In the genomic region with DNA sequence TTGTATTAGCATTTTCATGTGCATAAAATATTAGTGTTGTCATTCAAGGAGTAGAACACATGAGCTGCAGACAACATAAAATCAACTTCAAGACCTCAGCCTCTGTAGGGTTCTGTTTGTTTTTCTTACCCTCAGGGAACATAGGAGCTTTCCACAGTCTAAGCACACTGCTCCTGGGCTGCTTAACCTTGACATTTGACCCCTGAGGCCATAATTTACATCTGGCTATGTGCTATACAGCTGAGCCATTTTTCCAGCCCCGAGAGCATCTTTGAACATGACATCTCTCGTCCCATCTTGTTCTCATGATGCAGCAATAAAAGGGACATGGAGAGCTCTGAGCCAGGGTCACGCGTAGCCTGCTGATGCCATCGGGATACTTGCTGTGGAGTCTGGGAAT, we compare ENCODE assay signal across 24 mouse cellular contexts.
"Had no signal": no experiment of that assay in that cellular context is flagged by ENCODE, and none has a peak within 500 bp of the region (broad histone marks: within the 10 kb centered on the region; RNA-seq: fewer than 3 reads in every experiment).

No protein-coding gene starts in this region.

- H3K9me3 ChIP-seq: limb, embryonic 10.5 days; limb, embryonic 13.5 days; liver, embryonic 12.5 days; liver, embryonic 15.5 days; lung, embryonic 15.5 days; midbrain, embryonic 12.5 days; midbrain, embryonic 15.5 days had no signal

- H3K36me3 ChIP-seq: limb, embryonic 10.5 days; limb, embryonic 13.5 days; liver, embryonic 12.5 days; liver, embryonic 15.5 days; lung, embryonic 15.5 days; midbrain, embryonic 12.5 days; midbrain, embryonic 15.5 days had no signal

- H3K4me2 ChIP-seq: limb, embryonic 13.5 days; liver, embryonic 12.5 days; liver, embryonic 15.5 days; lung, embryonic 15.5 days; midbrain, embryonic 12.5 days; midbrain, embryonic 15.5 days had no signal

- H3K27me3 ChIP-seq: liver, embryonic 12.5 days; liver, embryonic 15.5 days; midbrain, embryonic 12.5 days; midbrain, embryonic 15.5 days had no signal

- H3K4me1 ChIP-seq: liver, embryonic 12.5 days; liver, embryonic 15.5 days; lung, embryonic 15.5 days; midbrain, embryonic 15.5 days had no signal

- DNase-seq: kidney, adult 2 months; kidney, postnatal 14 days; kidney, postnatal 4 days; layer of hippocampus, adult 9-11 months; liver; lung, adult 18-20 months; lung, postnatal 10 days; lung, postnatal 36 days; right cerebral cortex, adult 18-20 months; right cerebral cortex, postnatal 14 days; right cerebral cortex, postnatal 4 days; thymus, adult 2 months; thymus, postnatal 14 days; thymus, postnatal 4 days had no signal

- H3K4me3 ChIP-seq: limb, embryonic 10.5 days; limb, embryonic 13.5 days; liver, embryonic 12.5 days; liver, embryonic 15.5 days; lung, embryonic 15.5 days; midbrain, embryonic 12.5 days; midbrain, embryonic 15.5 days; myocyte had no signal

- H3K9ac ChIP-seq: limb, embryonic 13.5 days; liver, embryonic 12.5 days; liver, embryonic 15.5 days; lung, embryonic 15.5 days; midbrain, embryonic 12.5 days; midbrain, embryonic 15.5 days had no signal

- H3K27ac ChIP-seq: limb, embryonic 10.5 days; limb, embryonic 13.5 days; liver, embryonic 12.5 days; liver, embryonic 15.5 days; lung, embryonic 15.5 days; midbrain, embryonic 12.5 days; midbrain, embryonic 15.5 days; stomach, postnatal 0 days had no signal

- ATAC-seq: intestine, embryonic 16.5 days; liver, embryonic 12.5 days; midbrain, embryonic 15.5 days had no signal
